ENCODE assay signal across 9 mouse cellular contexts in genomic region chr2:84183624-84184287, GRCm38 (mm10).
A peak's percentile ranks its signal among the peaks of the same experiment; 100 is the strongest.
DNase-seq lines count a peak whose midpoint lies in the region; ATAC-seq and TF ChIP-seq lines count a peak whose summit lies in the region.
"Had no signal": no experiment of that assay in that cellular context is flagged by ENCODE, and none has a peak within 500 bp of the region (broad histone marks: within the 10 kb centered on the region; RNA-seq: fewer than 3 reads in every experiment).

No protein-coding gene starts in this region.

- no peaks in the 10 kb centered on the region for H3K27me3 ChIP-seq in lung, embryonic 14.5 days (ENCODE audit: insufficient read depth, low read length)
- no peaks in the 10 kb centered on the region for H3K27me3 ChIP-seq in heart, embryonic 11.5 days (ENCODE audit: control insufficient read depth, insufficient read depth, low read length)
- no peaks in the 10 kb centered on the region for H3K27me3 ChIP-seq in kidney, embryonic 14.5 days (ENCODE audit: control insufficient read depth, insufficient read depth, low read length)
- H3K27me3 ChIP-seq in midbrain, embryonic 14.5 days (ENCODE audit: control insufficient read depth, insufficient read depth, low read length), result no peaks in the 10 kb centered on the region

- TF ChIP-seq POLR2A in lung, adult 2 months (IDR thresholded peaks at IDR 0.05; ENCODE audit: borderline replicate concordance, extremely low read depth, low read depth, low read length), result no peak

- DNase-seq in lung, embryonic 14.5 days, result peak; percentile 36
- DNase-seq in lung, adult 2 months, result no peak
- peak; percentile 49 for DNase-seq in midbrain, embryonic 14.5 days
- DNase-seq in layer of hippocampus, postnatal 10 days (ENCODE audit: low spot score in 2 of 2), result no peak
- no peak for DNase-seq in ovary, postnatal 36 days (ENCODE audit: low spot score)
- DNase-seq: layer of hippocampus, postnatal 36 days had no signal

- H3K4me1 ChIP-seq in lung, embryonic 14.5 days (ENCODE audit: insufficient read depth), result no peaks in the 10 kb centered on the region
- peaks cover 5% of the 10 kb centered on the region; the same call in 1 of the 2 replicates for H3K4me1 ChIP-seq in lung, adult 2 months (ENCODE audit: control insufficient read depth, insufficient read depth, low read length)
- peaks cover 7% of the 10 kb centered on the region; the same call in 1 of the 2 replicates for H3K4me1 ChIP-seq in heart, embryonic 11.5 days (ENCODE audit: control insufficient read depth, insufficient read depth, low read length)
- H3K4me1 ChIP-seq in kidney, embryonic 14.5 days (ENCODE audit: control insufficient read depth, insufficient read depth, low read length), result peaks cover 5% of the 10 kb centered on the region; the same call in 1 of the 2 replicates
- H3K4me1 ChIP-seq in midbrain, embryonic 14.5 days (ENCODE audit: control insufficient read depth, insufficient read depth, low read length), result no peaks in the 10 kb centered on the region

- no peak overlapping the region for H3K9ac ChIP-seq in lung, embryonic 14.5 days
- no peak overlapping the region for H3K9ac ChIP-seq in heart, embryonic 11.5 days (ENCODE audit: low read depth, low read length)
- no peak overlapping the region for H3K9ac ChIP-seq in kidney, embryonic 14.5 days (ENCODE audit: low read depth, low read length)
- H3K9ac ChIP-seq in midbrain, embryonic 14.5 days (replicated peaks; ENCODE audit: low read length), result no peak overlapping the region

- H3K36me3 ChIP-seq in lung, embryonic 14.5 days (ENCODE audit: insufficient read depth), result no peaks in the 10 kb centered on the region
- H3K36me3 ChIP-seq in heart, embryonic 11.5 days (ENCODE audit: control insufficient read depth, insufficient read depth, low read length), result no peaks in the 10 kb centered on the region
- H3K36me3 ChIP-seq in kidney, embryonic 14.5 days (ENCODE audit: control insufficient read depth, insufficient read depth, low read length), result no peaks in the 10 kb centered on the region
- no peaks in the 10 kb centered on the region for H3K36me3 ChIP-seq in midbrain, embryonic 14.5 days (ENCODE audit: control insufficient read depth, insufficient read depth, low read length)
- H3K36me3 ChIP-seq: hindbrain, embryonic 10.5 days had no signal

- ATAC-seq in lung, embryonic 14.5 days (ENCODE audit: insufficient read depth), result peak; percentile 8; the same call in 1 of the 2 replicates
- no peak for ATAC-seq in heart, embryonic 11.5 days (replicated peaks; ENCODE audit: insufficient number of reproducible peaks, low FRiP score, low TSS enrichment)
- peak; percentile 33 for ATAC-seq in kidney, embryonic 14.5 days (ENCODE audit: low FRiP score, low TSS enrichment)
- ATAC-seq in midbrain, embryonic 14.5 days (ENCODE audit: low FRiP score, low TSS enrichment), result no peak; the same call in 1 of the 2 replicates

- WGBS in lung, embryonic 14.5 days, result 20% methylated on average over 5 of the region's 5 CpGs
- 25% methylated on average over 5 of the region's 5 CpGs for WGBS in lung, adult 2 months
- WGBS in heart, embryonic 11.5 days (ENCODE audit: insufficient replicate concordance), result 32% methylated on average over 5 of the region's 5 CpGs
- WGBS in kidney, embryonic 14.5 days, result 9% methylated on average over 5 of the region's 5 CpGs
- 18% methylated on average over 5 of the region's 5 CpGs for WGBS in midbrain, embryonic 14.5 days

- peak overlapping the region; percentile 42 for H3K4me2 ChIP-seq in lung, embryonic 14.5 days
- H3K4me2 ChIP-seq in heart, embryonic 11.5 days, result peak overlapping the region; percentile 38
- H3K4me2 ChIP-seq in kidney, embryonic 14.5 days (replicated peaks; ENCODE audit: low read depth, low read length), result peak overlapping the region; percentile 21
- peak overlapping the region; percentile 13; the same call in 1 of the 2 replicates for H3K4me2 ChIP-seq in midbrain, embryonic 14.5 days (ENCODE audit: low read length)

- H3K4me3 ChIP-seq in lung, embryonic 14.5 days (ENCODE audit: low read depth, low read length), result no peak overlapping the region
- H3K4me3 ChIP-seq in lung, adult 2 months (replicated peaks; ENCODE audit: extremely low read depth, low read depth, low read length), result no peak overlapping the region
- H3K4me3 ChIP-seq in heart, embryonic 11.5 days (ENCODE audit: low read depth, low read length), result no peak overlapping the region
- H3K4me3 ChIP-seq in kidney, embryonic 14.5 days (ENCODE audit: low read length), result no peak overlapping the region
- no peak overlapping the region for H3K4me3 ChIP-seq in midbrain, embryonic 14.5 days (replicated peaks; ENCODE audit: low read depth, low read length)
- H3K4me3 ChIP-seq: hindbrain, embryonic 10.5 days had no signal

- peak overlapping the region; percentile 85 for H3K27ac ChIP-seq in lung, embryonic 14.5 days (ENCODE audit: low read depth)
- H3K27ac ChIP-seq in heart, embryonic 11.5 days (ENCODE audit: low read depth, low read length), result peak overlapping the region; percentile 81
- peak overlapping the region; percentile 53; the same call in 1 of the 2 replicates for H3K27ac ChIP-seq in kidney, embryonic 14.5 days (ENCODE audit: low read depth, low read length)
- H3K27ac ChIP-seq in midbrain, embryonic 14.5 days (replicated peaks; ENCODE audit: low read depth, low read length), result no peak overlapping the region
- H3K27ac ChIP-seq: hindbrain, embryonic 10.5 days had no signal

- TF ChIP-seq CTCF in lung, embryonic 14.5 days (IDR thresholded peaks at IDR 0.05; ENCODE audit: low read depth), result no peak
- TF ChIP-seq CTCF in lung, adult 2 months (IDR thresholded peaks at IDR 0.05; ENCODE audit: insufficient read depth, low read length), result no peak

- H3K9me3 ChIP-seq in lung, embryonic 14.5 days (ENCODE audit: low read depth, low read length), result no peaks in the 10 kb centered on the region
- H3K9me3 ChIP-seq in heart, embryonic 11.5 days (replicated peaks; ENCODE audit: control insufficient read depth, low read length), result no peaks in the 10 kb centered on the region
- H3K9me3 ChIP-seq in kidney, embryonic 14.5 days (ENCODE audit: control insufficient read depth, low read length), result no peaks in the 10 kb centered on the region
- no peaks in the 10 kb centered on the region for H3K9me3 ChIP-seq in midbrain, embryonic 14.5 days (ENCODE audit: control insufficient read depth, low read length)
- H3K9me3 ChIP-seq: hindbrain, embryonic 10.5 days had no signal

Comparison
In these comparisons a context has a peak if more than half of its experiments do, and no peak if none do; other contexts are left out.
1. DNase-seq: peak in lung, embryonic 14.5 days (single experiment) and midbrain, embryonic 14.5 days (single experiment); none in lung, adult 2 months (single experiment), layer of hippocampus, postnatal 10 days (0 of 2) and ovary, postnatal 36 days (single experiment).
2. ATAC-seq: peak in lung, embryonic 14.5 days (single experiment) and kidney, embryonic 14.5 days (single experiment); none in heart, embryonic 11.5 days (single experiment) and midbrain, embryonic 14.5 days (single experiment).
3. Peak in every context shown above with its lines, with median percentiles within 50 percentile points of each other: H3K4me2 ChIP-seq.